Mouse (Mus musculus) layer of hippocampus, adult 9-10 months (tissue): ENCODE results near the gene Fpgs.

Source experiments
- DNase-seq: peaks from one replicate; pipeline ENCODE4 v3.0.0; 2022; ENCODE audit warnings: low spot score

The Fpgs gene

DNA sequence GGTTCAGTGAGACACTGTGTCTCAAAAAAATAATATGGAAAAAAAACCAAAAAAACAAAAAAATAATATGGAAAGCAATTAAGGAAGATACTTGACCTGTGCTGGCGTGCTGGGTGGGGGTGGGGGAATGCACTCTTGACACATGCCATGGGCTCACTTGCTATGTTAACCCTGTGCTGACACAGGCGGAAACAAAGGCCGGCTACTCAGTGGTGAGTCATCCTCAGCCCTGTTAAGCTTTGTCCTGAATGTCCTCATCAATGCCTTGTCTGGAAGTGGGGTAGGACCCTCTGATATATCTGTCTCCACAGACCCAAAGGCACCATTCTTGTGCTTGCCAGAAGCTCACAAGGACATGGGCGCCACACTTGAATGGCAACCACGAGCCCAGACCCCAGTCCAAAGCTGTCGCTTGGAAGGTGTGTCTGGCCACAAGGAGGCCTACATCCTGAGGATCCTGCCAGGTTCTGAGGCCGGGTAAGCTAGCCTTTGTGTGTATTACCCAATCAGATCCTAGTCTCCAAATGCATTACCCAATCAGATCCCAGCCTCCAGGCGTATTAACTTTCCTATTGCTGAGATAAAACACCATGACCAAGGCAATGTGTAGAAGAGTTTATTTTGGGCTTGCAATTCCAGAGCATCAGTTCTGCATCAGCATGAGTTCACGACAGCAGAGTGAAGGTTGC lies 31.9 kb downstream of the Fpgs start:
- no peak for DNase-seq

GRCm38 (mm10) chr2:32671147-32671546 lies 32.8 kb downstream of the Fpgs start:
- no peak for DNase-seq

GRCm38 (mm10) chr2:32669876-32670275 lies 34.1 kb downstream of the Fpgs start:
- no peak for DNase-seq

DNA sequence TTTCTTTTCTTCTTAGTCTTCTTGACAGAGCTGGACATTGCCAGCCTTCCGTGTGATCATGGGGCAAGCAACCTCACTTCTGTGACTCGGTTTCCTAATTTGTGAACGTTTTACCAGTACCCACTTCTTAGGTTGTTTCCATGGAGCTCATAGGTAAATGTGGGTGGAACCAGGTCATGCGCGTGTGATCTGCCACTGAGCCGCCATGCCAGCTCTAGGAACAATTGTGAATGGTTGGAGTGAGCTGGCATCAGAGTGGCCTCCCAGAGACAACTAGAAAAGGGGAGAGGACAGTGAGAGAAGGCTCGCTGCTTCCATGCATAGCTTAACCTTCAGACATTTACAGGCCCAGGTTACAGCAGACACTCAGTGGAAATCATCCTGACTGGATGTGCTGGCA lies 35.8 kb downstream of the Fpgs start:
- DNase-seq, result no peak

DNA sequence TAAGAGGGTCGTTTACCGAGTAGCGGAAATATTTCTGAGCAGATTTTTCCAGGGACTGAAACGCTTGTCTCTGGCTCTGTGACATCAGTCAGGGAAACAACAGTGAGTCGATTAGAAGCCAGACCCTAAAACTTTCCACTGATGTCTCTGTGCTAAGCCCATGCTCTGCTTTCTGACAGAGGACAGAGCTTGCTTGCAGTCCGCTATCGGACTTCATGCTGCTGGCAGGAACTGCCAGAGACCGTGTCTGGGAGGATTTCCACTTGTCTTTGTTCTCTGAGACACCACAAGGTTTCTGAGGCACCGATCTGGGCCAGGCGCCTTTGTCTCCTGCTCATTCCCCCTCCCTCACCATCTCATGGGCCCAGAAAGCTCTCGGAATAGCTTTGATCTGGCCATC lies 36.2 kb downstream of the Fpgs start:
- no peak for DNase-seq

- DNase-seq, result no peak
These were observed 38.1 kb downstream of the Fpgs start for GRCm38 (mm10) chr2:32665853-32666252.

- no peak for DNase-seq
These were observed 38.6 kb downstream of the Fpgs start for GRCm38 (mm10) chr2:32665345-32665744.

DNA sequence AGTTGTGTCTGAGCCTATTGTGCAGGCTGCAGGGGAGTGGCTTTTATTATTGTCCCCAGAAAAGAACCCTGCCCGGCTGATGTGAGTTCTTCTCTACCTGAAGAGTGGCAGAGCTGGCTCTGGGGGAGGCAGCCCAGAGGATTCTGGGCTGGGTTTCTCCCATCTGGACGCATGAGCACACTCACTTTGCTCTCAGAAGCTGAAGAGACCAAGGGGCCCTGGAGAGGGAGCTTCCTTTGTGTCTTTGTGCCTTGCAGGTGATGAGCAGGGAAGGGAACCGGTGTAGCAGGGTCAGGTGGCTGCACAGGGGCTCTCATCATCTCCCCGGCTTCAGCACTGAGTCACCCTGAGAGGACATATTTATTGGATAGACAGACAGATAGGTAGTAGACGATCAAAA lies 41.7 kb downstream of the Fpgs start:
- no peak for DNase-seq

DNA sequence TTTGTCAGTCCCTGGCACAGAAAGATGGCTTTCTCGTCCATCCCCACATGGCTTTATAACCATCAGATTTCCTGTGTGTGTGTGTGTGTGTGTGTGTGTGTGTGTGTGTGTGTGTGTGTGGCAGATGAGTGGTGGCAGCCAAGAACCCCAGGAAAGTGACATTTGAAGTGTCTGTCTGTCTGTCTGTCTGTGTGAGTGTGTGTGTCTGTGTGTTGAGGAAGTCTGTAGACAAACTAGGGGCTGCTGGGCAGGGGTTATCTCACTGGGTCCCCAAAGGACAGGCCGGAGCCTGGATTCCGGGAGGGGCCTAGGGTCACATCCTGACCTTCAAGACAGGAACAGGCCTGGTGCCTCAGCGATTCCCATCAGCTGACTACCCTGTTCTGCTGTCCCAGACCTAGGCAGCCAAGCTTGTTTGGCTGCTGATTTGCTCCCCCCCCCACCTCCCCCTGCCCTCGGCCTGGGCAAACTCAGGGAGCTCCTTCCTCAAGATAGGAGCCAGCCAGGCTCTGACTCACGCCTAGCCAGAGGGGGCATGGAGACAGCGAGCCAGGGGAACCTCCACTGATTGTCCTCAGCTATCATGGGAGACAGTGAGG lies 42.3 kb downstream of the Fpgs start:
- DNase-seq, result no peak

DNA sequence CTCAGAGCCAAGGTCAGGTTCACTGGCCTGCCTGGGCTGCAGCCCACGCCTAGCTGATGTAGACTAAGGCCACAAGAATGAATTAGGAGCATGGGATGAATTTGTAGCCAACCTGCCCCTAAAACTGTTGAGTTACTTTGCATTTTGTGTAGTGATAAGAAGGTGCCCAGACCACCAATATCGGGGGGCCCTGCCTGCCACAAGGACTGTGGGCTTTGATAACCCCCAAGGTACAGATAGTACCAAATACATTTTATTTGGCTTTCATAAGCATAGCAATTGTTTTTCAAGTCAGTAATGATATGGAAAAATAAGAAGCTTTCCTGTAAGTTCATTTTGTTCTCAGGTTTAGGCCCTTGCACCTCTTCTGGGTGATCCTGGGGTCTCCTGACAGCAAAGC lies 45.1 kb downstream of the Fpgs start:
- no peak for DNase-seq

DNA sequence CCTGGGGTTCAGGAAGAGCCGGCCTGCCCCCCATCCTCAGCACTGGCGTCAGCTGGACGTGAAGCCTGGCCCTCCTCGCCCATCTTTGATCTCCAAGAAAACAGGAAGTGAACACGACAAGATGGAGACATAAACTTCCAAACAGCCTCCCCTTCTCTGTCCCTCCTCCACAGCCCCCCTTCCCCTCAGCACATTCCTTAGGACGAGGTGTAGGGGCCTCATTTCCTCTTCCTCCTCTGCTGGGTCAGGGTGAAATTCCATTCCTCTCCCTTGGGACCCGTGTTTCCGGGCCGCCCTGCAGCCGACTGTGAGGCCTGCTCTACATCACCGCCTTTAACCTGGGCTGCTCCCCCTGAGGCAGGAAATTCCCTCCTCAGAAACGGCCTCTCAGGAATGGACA lies 48.1 kb downstream of the Fpgs start:
- no peak for DNase-seq

GRCm38 (mm10) chr2:32655394-32655744 lies 48.6 kb downstream of the Fpgs start:
- no peak for DNase-seq

DNA sequence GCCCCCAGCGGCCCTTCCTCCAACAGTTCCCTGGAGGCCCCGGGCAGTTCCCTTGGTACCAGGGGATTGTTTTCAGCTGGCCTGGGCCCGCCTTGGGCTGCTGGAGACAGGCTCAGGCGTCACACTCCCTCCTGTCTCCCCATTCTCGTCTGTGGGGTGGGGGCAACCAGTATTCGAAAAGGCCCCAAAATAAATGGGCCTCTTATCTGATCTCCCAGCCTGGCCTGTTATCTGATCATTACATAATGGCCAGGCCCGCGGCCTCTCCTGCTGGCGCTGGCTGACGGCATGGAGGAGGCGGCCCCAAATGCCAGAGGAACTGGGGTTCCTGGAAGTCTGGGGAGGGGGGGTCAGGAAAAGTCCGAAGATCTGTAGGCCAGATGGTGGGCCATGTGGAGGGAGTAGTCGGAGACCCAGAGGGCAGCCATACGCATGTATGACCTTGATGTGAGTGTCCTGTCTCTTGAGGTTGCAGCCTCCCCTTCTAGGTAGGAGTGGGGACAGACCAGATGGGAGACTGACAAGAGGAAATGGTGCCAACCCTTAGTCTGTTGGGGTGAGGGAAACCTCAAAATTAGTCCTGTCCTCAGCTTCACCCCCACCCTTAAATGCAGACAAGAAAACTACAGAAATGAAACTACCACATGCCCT lies 49.1 kb downstream of the Fpgs start:
- DNase-seq, result no peak

GRCm38 (mm10) chr2:32653764-32654163 lies 50.2 kb downstream of the Fpgs start:
- no peak for DNase-seq

DNA sequence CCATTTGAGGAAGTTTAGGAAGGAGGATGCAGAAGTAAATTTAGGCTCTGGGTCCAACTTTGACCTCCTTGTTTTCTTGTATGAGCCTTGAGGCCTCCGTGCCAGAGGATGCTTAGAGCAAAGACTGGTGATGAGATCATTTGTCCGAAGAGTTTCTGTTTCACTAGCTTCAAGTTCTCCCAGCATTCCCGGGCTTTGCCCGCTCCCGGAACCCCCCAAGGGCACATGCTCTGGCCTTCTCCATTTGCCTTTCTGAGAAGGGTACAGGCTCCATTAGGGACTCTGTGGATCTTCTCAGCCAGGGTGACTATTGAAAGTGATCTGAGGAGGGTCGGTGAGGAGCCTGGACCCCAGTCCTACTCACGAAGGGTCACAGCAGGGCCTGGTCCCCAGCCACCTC lies 56.6 kb downstream of the Fpgs start:
- no peak for DNase-seq

DNA sequence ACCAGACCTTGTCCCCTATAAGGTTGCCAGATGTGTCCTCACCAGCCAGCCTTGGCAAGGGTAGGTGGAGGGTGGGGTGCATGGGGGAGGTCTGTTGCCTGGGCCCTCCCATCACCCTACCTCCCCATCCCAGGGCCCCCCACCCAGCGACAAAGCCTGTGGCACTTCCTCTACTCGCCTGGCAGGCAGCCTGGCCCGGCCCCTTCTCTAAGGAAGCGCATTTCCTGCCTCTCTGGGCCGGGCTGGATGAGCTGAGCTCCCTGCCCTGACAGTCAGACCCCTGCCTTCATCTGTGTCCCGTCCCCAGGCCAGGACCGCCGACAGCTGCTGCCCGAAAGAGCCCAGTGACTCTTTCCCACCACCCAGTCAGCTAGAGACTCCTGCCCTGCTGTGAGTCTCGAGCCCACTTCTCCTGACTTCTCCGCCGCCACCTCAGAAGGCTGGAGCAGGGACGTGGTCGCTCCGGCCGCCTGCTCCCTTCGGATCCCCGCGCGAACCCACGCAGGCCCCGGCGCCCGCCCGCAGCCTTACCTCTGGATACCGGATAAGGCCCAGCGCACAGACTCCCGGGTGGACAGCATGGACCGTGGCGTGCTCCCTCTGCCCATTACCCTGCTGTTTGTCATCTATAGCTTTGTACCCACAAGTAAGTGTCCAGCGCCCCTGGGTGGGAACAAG lies 57.4 kb downstream of the Fpgs start, which contains the start of gene Eng:
TSS of gene Eng (plus strand) at position 217 of the 678 bp plus-strand sequence.
- DNase-seq, result no peak

GRCm38 (mm10) chr2:32645647-32646046 lies 58.3 kb downstream of the Fpgs start:
- DNase-seq, result no peak

DNA sequence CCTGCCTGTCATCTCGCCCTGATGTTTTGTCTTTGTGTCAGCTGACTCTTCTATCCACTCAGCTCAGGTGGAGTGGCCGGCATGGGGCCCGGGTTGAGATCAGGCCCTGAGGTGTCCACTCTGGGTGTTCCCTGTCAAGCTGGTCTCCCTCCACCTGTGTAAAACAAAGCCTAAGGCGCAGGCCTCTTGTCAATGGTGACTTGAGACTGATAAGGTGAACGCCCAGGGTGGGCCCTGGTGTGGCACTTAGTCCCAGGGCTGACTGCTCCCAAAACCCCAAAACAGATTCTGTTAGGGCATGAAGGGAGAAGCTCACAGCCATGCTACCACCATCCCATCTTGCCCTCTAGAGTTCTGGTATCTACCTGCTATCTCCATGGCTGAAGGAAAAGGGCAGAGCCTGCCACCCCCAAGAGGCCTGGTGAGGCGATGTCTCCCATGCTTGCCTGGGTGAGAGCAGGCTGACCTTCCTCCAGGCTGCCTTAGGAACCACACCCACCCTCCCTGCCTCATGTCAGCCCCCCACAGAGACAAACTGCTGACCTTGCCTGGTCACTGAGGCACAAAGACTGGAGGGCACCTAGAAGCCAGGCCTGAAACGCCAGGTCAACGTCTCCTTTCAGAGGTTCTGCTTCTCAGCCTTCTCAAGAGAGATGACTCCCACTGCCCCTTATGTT lies 59.0 kb downstream of the Fpgs start:
- DNase-seq, result no peak

DNA sequence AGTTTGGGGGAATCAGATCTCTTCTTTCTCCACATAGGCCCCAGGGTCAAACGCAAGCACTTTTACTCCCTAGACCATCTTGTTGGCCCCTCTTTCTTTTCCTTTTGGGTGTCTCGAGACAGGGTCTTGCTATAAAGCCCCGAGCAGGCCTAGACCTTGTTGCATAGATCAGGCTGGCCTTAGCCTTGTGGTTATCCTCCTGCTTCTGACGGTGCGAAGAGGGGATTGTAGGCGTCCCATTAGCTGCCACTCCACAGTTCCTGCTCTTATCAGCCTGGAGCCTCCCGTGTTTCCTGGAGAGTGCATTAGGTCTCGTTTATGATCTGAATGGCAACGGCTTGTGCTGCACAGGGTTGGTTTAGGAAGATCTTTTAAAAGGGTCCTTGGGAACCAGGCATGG lies 59.9 kb downstream of the Fpgs start:
- no peak for DNase-seq

DNA sequence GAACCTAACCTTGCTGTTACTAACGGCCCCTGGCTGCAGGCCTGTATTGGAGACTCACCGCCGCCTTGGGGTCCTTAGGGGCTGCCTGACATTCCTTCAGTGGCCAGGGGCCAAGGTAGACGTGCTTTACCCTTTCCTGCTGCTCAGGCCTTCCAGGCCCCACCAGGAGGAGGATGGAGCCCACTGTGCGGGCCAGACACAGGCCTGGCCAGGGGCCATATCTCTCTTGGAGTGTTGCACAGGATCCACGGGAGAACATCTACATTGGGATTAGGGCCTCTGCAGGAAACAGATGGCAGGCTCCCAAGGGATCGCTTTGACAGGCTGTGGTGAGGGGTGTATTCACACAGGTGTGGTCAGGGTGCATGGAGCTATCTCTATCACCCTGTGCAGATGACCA lies 61.1 kb downstream of the Fpgs start:
- DNase-seq, result no peak

DNA sequence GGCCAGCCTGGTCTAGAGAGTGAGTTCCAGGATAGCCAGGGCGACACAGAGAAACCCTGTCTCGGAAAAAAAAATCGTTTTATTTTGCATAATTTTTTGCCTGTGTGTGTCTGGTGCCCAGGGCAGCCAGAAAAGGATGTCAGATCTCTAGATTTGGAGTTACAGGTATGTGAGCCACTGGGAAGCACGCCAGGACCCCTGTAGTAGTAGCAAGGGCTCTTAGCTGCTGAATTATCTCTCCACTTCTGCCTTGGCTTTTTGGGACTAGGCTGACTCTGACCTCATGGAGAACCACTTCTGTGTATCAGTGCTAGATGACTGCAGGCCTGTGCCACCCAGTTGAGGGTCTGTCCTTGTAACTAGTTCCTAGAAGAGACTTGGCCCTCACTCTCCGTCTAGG lies 62.1 kb downstream of the Fpgs start:
- no peak for DNase-seq

DNA sequence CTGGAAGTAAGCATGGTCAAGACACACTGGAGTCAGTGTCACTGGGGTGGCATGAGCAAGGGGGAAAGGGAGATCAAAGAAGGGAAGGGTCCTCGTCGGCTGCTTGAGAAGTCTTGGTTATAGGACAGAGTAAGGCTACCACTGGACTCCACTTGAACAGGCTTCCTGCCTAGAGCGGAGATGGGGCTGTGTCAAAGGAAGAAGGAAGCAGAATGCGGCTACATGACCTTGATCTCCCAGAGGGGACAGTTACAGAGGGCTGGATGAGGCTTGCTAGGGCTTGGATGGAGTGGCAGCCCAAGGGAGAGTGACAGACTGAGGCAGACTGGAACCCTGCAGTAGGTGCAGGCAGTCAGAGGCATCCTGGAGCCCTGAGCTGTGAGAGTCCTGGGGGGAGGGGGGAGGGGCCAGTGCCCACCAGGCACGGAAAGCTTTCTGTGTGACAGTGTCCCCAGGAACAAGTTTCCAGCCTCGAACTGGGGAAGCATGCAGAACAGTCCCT lies 63.3 kb downstream of the Fpgs start:
- no peak for DNase-seq
